Mouse (Mus musculus): ENCODE results near the gene Plcl1. TPM values are rescaled to one million over a fixed set of nuclear protein-coding genes. Genes with fewer than 3 reads are reported as not detected.

Gene Plcl1
- polyA plus RNA-seq, 1 experiment: 0.58 TPM

GRCm38 (mm10) chr1:55412569-55412968 is 6.8 kb downstream of the Plcl1 start:
- Histone ChIP-seq H3K4me1 (ENCODE audit: control insufficient read depth, insufficient read depth, insufficient read length, low read length) (no peaks in the 10 kb centered on the region), H3K36me3 (ENCODE audit: control insufficient read depth, insufficient read depth, low read length) (no peaks in the 10 kb centered on the region), H3K27me3 (ENCODE audit: control insufficient read depth, insufficient read depth, low read length) (no peaks in the 10 kb centered on the region), H3K4me3 (ENCODE audit: low read depth, low read length) (no peak overlapping the region), H3K27ac (ENCODE audit: insufficient read depth, low read depth, low read length) (no peak overlapping the region)
- TF ChIP-seq CTCF (IDR thresholded peaks at IDR 0.05; ENCODE audit: extremely low read depth, insufficient read length, insufficient replicate concordance, low read depth, low read length) (no peak), POLR2A (IDR thresholded peaks at IDR 0.05; ENCODE audit: low read depth, low read length) (no peak)
- WGBS: 26% methylated on average over 6 of the region's 6 CpGs

GRCm38 (mm10) chr1:55413534-55413933 is 7.8 kb downstream of the Plcl1 start:
- 81% methylated on average over 1 of the region's 1 CpGs for WGBS
- Histone ChIP-seq H3K27ac (ENCODE audit: insufficient read depth, low read depth, low read length) (no peak overlapping the region), H3K4me1 (ENCODE audit: control insufficient read depth, insufficient read depth, insufficient read length, low read length) (no peaks in the 10 kb centered on the region), H3K36me3 (ENCODE audit: control insufficient read depth, insufficient read depth, low read length) (no peaks in the 10 kb centered on the region), H3K27me3 (ENCODE audit: control insufficient read depth, insufficient read depth, low read length) (no peaks in the 10 kb centered on the region), H3K4me3 (ENCODE audit: low read depth, low read length) (no peak overlapping the region)
- no peak for TF ChIP-seq POLR2A (IDR thresholded peaks at IDR 0.05; ENCODE audit: low read depth, low read length)
- no peak for TF ChIP-seq CTCF (IDR thresholded peaks at IDR 0.05; ENCODE audit: extremely low read depth, insufficient read length, insufficient replicate concordance, low read depth, low read length)

GRCm38 (mm10) chr1:55418968-55419367 is 13.2 kb downstream of the Plcl1 start:
- H3K4me1 ChIP-seq (ENCODE audit: control insufficient read depth, insufficient read depth, insufficient read length, low read length): no peaks in the 10 kb centered on the region
- H3K36me3 ChIP-seq (ENCODE audit: control insufficient read depth, insufficient read depth, low read length): no peaks in the 10 kb centered on the region
- no peaks in the 10 kb centered on the region for H3K27me3 ChIP-seq (ENCODE audit: control insufficient read depth, insufficient read depth, low read length)
- no peak overlapping the region for H3K4me3 ChIP-seq (ENCODE audit: low read depth, low read length)
- 84% methylated on average over 3 of the region's 3 CpGs for WGBS
- no peak for TF ChIP-seq CTCF (IDR thresholded peaks at IDR 0.05; ENCODE audit: extremely low read depth, insufficient read length, insufficient replicate concordance, low read depth, low read length)
- H3K27ac ChIP-seq (ENCODE audit: insufficient read depth, low read depth, low read length): no peak overlapping the region

- H3K27ac ChIP-seq (ENCODE audit: insufficient read depth, low read depth, low read length): no peak overlapping the region
- 66% methylated on average over 2 of the region's 2 CpGs for WGBS
- no peak overlapping the region for H3K4me3 ChIP-seq (ENCODE audit: low read depth, low read length)
- H3K4me1 ChIP-seq (ENCODE audit: control insufficient read depth, insufficient read depth, insufficient read length, low read length): no peaks in the 10 kb centered on the region
- no peaks in the 10 kb centered on the region for H3K36me3 ChIP-seq (ENCODE audit: control insufficient read depth, insufficient read depth, low read length)
- no peak for TF ChIP-seq POLR2A (IDR thresholded peaks at IDR 0.05; ENCODE audit: low read depth, low read length)
- TF ChIP-seq CTCF (IDR thresholded peaks at IDR 0.05; ENCODE audit: extremely low read depth, insufficient read length, insufficient replicate concordance, low read depth, low read length): no peak
- no peaks in the 10 kb centered on the region for H3K27me3 ChIP-seq (ENCODE audit: control insufficient read depth, insufficient read depth, low read length)
These were observed 21.9 kb downstream of the Plcl1 start for GRCm38 (mm10) chr1:55427607-55428006.

- no peaks in the 10 kb centered on the region; the same call in 1 of the 2 replicates for H3K27me3 ChIP-seq (ENCODE audit: control insufficient read depth, insufficient read depth, low read length)
- no peak overlapping the region for H3K27ac ChIP-seq (ENCODE audit: insufficient read depth, low read depth, low read length)
- H3K4me1 ChIP-seq (ENCODE audit: control insufficient read depth, insufficient read depth, insufficient read length, low read length): no peaks in the 10 kb centered on the region
- H3K4me3 ChIP-seq (ENCODE audit: low read depth, low read length): no peak overlapping the region
- TF ChIP-seq CTCF (IDR thresholded peaks at IDR 0.05; ENCODE audit: extremely low read depth, insufficient read length, insufficient replicate concordance, low read depth, low read length) (no peak), POLR2A (IDR thresholded peaks at IDR 0.05; ENCODE audit: low read depth, low read length) (no peak)
- H3K36me3 ChIP-seq (ENCODE audit: control insufficient read depth, insufficient read depth, low read length): no peaks in the 10 kb centered on the region
- 92% methylated on average over 2 of the region's 2 CpGs for WGBS
These were observed 23.3 kb downstream of the Plcl1 start for GRCm38 (mm10) chr1:55429051-55429450.

- Histone ChIP-seq H3K4me1 (ENCODE audit: control insufficient read depth, insufficient read depth, insufficient read length, low read length) (no peaks in the 10 kb centered on the region), H3K27ac (ENCODE audit: insufficient read depth, low read depth, low read length) (no peak overlapping the region), H3K4me3 (ENCODE audit: low read depth, low read length) (no peak overlapping the region), H3K36me3 (ENCODE audit: control insufficient read depth, insufficient read depth, low read length) (no peaks in the 10 kb centered on the region), H3K27me3 (ENCODE audit: control insufficient read depth, insufficient read depth, low read length) (no peaks in the 10 kb centered on the region; the same call in 1 of the 2 replicates)
- 98% methylated on average over 1 of the region's 1 CpGs for WGBS
- TF ChIP-seq CTCF (IDR thresholded peaks at IDR 0.05; ENCODE audit: extremely low read depth, insufficient read length, insufficient replicate concordance, low read depth, low read length) (no peak), POLR2A (IDR thresholded peaks at IDR 0.05; ENCODE audit: low read depth, low read length) (no peak)
These were observed 24.0 kb downstream of the Plcl1 start for GRCm38 (mm10) chr1:55429708-55430107.

GRCm38 (mm10) chr1:55430587-55430986 is 24.9 kb downstream of the Plcl1 start:
- Histone ChIP-seq H3K27me3 (ENCODE audit: control insufficient read depth, insufficient read depth, low read length) (no peaks in the 10 kb centered on the region; the same call in 1 of the 2 replicates), H3K4me3 (ENCODE audit: low read depth, low read length) (no peak overlapping the region), H3K4me1 (ENCODE audit: control insufficient read depth, insufficient read depth, insufficient read length, low read length) (no peaks in the 10 kb centered on the region), H3K36me3 (ENCODE audit: control insufficient read depth, insufficient read depth, low read length) (no peaks in the 10 kb centered on the region), H3K27ac (ENCODE audit: insufficient read depth, low read depth, low read length) (no peak overlapping the region)
- 90% methylated on average over 3 of the region's 3 CpGs for WGBS
- TF ChIP-seq POLR2A (IDR thresholded peaks at IDR 0.05; ENCODE audit: low read depth, low read length) (no peak), CTCF (IDR thresholded peaks at IDR 0.05; ENCODE audit: extremely low read depth, insufficient read length, insufficient replicate concordance, low read depth, low read length) (no peak)

GRCm38 (mm10) chr1:55436589-55436988 is 30.9 kb downstream of the Plcl1 start:
- H3K27ac ChIP-seq (ENCODE audit: insufficient read depth, low read depth, low read length): no peak overlapping the region
- H3K27me3 ChIP-seq (ENCODE audit: control insufficient read depth, insufficient read depth, low read length): no peaks in the 10 kb centered on the region; the same call in 1 of the 2 replicates
- TF ChIP-seq POLR2A (IDR thresholded peaks at IDR 0.05; ENCODE audit: low read depth, low read length): no peak
- TF ChIP-seq CTCF (IDR thresholded peaks at IDR 0.05; ENCODE audit: extremely low read depth, insufficient read length, insufficient replicate concordance, low read depth, low read length): no peak
- H3K4me3 ChIP-seq (ENCODE audit: low read depth, low read length): no peak overlapping the region
- H3K36me3 ChIP-seq (ENCODE audit: control insufficient read depth, insufficient read depth, low read length): no peaks in the 10 kb centered on the region
- H3K4me1 ChIP-seq (ENCODE audit: control insufficient read depth, insufficient read depth, insufficient read length, low read length): no peaks in the 10 kb centered on the region
- WGBS: 40% methylated on average over 5 of the region's 5 CpGs

Measured in small intestine, adult 2 months (tissue).